Mouse (Mus musculus) gastrocnemius, postnatal 25 days (tissue): ENCODE measurements around the gene Ccdc141. TPM values are rescaled to one million over a fixed set of nuclear protein-coding genes. Genes with fewer than 3 reads are reported as not detected.
A peak's percentile ranks its signal among the peaks of the same experiment; 100 is the strongest.

Experiments
- DNase-seq: peaks from one replicate; pipeline ENCODE4 v3.0.0; 2022
- total RNA-seq, 2 experiments: library from RNA; stranded (reverse); gene quantifications; 1 replicate in 1 of 2; 2 replicates in 1 of 2; pipeline ENCODE4 v1.2.3; 2021

Ccdc141 gene
- total RNA-seq, 2 experiments from 2014 or later = 10.7 to 14.5 TPM

- peak; percentile 43 for DNase-seq
These were observed 3.9 kb upstream of the Ccdc141 start for GRCm38 (mm10) chr2:77174313-77174712.

- DNase-seq = no peak
These were observed 3.4 kb upstream of the Ccdc141 start for GRCm38 (mm10) chr2:77173821-77174220.

DNA sequence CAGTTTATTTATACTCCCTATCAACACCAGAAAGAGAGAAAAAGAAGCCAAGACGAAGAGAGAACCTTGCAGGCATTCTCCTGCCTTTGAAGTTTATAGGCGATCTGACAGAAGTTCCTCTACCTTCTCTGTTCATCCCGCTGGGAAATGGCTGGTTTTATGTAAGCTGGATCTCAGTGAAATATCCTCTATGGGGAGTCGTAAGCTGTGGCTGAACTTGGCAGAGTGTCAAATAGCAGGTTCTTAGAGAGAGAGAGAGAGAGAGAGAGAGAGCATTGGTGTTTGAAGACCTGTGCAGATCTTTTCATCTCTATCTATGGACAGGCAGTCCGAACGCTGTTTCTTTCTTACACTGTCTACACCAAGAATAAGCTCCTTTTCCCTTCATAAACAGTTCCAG, 2.9 kb upstream of the Ccdc141 start:
- DNase-seq = no peak

DNA sequence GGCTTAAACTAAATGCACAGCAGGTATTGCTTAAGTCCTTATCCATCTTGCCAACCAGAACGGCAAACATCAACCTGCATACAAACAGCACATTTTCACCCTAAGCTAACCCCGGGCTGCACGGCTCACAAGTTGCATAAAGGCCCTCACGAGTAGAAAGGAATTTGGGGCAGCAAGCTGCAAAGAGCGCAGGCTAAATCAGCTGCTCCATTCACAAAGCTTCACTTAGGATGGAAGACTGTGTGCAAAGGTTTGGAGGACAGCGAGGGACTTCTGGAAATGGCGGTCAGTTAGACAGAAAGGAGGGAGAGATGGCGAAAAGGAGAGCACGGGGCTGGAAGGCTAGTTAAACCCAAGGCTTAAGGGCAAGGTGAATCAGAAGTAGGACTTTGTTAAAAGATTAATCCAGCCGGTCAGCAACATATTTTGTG, 1.8 kb upstream of the Ccdc141 start:
- DNase-seq = no peak

DNA sequence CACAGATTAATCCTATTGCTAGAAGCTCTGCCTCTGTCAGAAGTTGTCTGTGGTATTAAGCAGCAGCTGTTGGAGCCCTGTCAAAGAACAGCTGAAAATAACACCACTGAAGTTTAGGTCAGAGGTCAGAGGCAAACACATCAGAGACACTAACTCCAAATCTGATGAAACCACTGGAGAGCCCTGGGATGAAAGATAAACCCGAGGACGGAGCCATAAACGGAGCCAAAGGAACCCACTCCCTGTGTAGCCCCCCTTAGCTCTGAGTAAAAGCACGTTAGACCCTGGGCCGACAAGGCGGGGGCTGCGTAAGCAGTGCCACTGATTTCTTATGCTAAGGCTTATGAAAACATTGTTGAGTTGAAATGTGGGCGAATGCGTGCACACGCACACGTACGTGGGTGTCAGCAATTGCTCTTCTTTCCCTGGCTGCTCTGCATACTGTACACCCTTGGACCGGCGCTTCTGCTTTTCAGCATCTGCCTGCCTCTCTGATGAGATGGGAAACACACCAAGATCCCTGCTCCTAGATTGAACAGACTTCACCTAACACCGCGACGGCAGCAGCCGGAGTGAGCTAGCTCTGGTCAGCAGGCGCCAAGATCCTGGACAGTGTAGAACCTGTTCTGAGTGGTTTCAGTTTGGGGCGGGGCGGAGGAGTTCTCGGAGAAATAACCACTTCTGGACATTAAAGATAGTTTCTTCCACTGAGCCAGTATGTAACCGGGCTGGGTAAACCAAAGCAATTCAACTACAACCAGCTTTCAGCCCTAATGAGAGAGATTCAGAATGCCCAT, 1.2 kb upstream of the Ccdc141 start:
- peak; percentile 28 for DNase-seq

DNA sequence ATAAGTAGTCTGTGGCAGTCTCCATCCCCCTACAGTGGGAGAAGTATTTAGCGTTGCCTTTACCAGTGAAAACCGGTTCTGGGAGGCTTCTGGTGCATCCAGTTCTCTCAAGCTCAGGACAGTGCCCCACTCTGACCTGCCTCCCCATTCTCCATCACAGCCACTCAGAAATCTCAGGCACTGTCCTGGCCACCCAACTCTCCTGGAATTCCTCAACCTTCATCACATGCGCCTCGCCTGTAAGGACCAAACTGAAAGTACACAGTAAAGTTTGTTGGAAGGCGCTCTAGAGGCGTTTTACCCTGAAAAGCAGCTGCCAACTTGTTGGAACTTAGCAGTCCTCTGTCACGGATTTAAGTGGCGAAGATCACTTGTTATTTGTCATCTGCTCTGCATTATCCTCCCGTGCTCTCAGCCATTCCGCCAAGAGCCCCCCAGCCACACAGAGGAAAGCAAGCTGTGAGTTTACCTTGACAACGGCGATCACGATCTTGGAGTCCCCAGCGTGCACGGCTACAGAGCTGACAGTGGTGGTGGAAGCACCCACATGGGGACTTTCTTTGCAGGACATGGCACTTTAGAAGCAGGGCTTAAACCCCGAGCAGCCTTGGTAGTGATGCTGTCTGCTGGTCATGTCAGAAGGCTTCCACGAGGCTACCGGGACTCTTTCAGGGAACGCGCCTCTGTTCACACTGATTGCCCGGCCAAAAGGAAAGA, 362 bp downstream of the Ccdc141 start:
- DNase-seq = peak; percentile 54

DNA sequence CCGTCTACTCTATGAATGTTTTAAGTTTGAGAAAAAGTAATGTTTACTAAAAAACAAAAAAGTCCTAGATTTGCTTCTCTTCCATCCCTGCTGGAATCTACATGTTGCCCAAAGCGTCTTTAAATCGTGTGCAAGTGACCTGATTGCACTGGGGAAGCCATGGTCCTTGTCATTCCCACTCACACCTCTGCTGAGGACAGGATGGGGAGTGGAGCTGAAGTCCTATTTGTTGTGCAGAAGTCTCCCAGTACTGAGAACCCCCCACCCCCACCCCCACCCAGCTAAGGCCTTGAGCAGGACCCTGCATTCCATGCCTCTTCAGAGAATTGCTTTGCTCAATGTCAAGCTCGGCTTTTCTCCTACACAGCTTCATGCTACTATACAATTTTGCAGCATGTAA, 1.2 kb downstream of the Ccdc141 start:
- no peak for DNase-seq

- no peak for DNase-seq
These were observed 1.7 kb downstream of the Ccdc141 start for GRCm38 (mm10) chr2:77168781-77169180.

DNA sequence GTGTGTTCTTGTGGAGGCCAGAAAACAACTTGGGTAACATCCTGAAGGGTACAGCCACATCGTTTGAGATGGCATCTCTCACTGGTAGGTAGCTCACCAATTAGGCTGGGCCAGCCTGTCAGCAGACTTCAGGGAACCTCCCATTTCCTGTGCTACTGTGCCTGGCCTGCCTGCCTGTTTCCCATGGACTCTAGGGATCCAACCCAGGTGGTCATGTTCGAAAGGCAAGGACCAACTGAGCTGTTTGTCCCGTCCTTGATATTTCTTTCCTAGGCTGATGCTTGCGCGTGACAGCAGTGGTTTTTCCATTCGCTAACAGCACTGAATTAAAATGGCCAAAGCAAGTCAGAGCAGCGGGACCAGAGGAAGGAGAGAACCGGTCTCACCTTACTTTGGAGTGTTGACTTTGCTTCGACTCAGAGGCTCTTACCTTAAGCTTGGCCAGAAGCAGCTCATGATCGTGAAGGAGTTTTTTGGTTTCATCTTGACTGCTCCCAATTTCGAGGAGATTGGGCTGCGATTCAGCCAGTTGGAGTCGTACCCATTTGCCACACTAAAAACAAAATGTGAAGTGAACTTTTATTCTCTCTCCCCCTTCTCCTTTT, 2.3 kb downstream of the Ccdc141 start:
- DNase-seq = no peak

DNA sequence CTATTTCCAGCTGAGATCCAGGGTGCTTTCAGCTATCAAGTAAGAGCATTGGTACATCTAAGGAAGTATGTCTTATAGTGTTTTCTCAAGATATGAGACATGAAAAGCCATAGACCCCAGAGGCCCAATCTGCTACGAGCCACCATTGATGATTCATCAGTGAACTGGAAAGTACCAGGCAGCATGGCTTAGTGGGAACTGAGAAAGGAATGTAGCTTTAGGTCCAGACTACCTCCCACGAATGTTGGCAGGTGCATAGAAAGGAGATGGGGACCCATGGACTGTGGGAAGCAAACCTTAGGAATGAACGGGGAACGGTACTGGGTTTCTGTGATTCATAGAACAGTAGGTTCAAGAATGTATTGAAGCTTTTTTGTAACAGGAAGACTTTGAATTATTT, 4.1 kb downstream of the Ccdc141 start:
- DNase-seq = no peak

GRCm38 (mm10) chr2:77164662-77165061, 5.8 kb downstream of the Ccdc141 start:
- DNase-seq = no peak

- DNase-seq = no peak
These were observed 7.1 kb downstream of the Ccdc141 start for GRCm38 (mm10) chr2:77163381-77163780.

DNA sequence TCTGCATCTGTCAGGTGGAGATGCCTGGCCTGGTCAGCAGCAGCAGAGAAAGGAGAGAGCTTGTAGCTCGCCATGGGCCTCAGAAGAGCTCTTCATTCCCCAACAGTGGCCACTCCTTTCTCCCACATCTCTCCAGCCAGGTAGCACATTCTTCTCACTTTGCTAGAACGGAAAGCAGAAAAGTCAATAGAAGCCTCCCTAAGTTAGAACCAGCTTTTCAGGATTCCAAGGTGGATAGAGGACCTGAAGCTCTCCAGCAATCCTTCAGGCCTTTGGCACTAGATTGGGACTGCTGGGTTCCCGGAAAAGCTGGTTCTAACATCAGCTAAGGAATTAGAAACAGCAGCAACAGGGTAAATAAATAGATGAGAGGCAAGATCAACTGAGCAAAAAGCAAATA, 8.3 kb downstream of the Ccdc141 start:
- DNase-seq = no peak

GRCm38 (mm10) chr2:77157546-77157945, 12.9 kb downstream of the Ccdc141 start:
- DNase-seq = no peak

DNA sequence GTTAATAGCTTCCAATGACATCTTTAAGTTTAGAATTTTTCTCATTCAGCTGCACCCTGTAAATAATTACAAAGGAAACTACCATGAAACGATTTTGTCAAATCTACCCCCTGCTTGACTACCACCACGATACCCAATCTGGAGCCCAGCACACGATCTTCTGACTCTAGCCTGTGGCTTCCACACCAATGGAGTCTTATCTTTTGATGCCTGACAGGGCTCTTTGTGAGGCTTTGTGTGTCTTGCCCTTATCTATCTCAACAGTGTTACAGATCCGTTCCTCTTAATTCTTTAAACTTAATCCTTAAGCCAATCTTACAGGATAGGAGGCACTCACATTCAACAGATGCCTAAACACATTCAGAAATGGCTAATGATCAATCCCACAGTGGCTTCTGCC, 16.4 kb downstream of the Ccdc141 start:
- DNase-seq = no peak

DNA sequence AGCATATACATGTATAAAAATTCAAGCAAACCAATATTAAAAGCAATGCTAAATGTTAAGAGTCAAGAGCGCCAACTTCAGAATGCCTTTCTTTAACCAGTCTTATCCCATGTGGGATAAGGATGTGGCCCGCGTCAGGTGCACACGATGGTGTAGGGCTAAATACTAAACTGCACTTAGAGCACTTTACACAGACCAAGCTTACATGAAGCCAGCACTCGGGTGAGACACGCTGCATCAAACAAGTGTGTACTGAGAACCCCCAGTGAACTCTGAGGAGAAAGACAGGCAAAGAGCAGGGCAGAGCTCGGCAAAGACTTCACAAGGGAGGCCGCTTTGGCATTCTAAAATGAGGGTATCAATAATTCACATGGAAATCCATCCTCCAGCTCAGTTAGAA, 19.2 kb downstream of the Ccdc141 start:
- no peak for DNase-seq

GRCm38 (mm10) chr2:77149576-77149975, 20.9 kb downstream of the Ccdc141 start:
- no peak for DNase-seq

GRCm38 (mm10) chr2:77148215-77148614, 22.2 kb downstream of the Ccdc141 start:
- DNase-seq = no peak

- no peak for DNase-seq
These were observed 23.5 kb downstream of the Ccdc141 start for GRCm38 (mm10) chr2:77146968-77147367.

DNA sequence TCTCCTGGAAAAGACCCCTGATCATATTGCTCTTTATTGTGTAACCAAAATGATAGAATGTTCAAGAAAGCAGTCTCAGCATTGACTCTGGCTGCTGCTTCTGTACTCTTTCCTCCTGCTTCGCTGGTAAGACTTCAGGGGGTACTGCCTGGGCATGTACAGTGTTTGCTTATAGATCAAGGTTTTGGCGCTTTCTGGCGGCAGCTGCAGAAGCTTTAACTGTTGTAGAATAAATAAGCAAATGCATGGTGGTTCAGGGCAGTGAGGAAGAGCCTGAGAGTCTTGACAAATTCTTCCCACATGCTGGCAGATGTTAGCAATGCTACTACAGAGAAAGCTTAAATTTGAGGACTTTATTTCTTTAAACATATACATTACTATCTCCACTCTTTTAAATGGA, 24.1 kb downstream of the Ccdc141 start:
- DNase-seq = no peak

DNA sequence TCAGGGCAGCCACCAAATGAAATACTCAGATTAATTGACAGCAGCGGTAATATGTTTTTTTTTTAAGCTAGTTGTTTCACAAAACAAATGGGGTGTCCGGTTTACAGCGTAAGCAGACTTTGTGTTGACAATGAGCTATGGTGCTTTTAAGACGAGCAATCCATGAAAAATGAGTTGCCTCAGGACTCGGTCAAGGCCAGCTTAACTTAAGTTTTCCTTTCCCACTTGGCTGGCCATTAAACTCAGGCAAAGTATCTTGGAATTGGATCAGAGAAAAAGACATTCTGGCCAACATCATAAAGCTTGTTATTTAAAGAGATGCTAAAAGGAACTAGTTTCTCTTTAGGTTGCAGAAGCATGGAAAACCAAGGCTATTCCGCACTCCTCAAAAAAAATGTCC, 26.9 kb downstream of the Ccdc141 start:
- DNase-seq = no peak

DNA sequence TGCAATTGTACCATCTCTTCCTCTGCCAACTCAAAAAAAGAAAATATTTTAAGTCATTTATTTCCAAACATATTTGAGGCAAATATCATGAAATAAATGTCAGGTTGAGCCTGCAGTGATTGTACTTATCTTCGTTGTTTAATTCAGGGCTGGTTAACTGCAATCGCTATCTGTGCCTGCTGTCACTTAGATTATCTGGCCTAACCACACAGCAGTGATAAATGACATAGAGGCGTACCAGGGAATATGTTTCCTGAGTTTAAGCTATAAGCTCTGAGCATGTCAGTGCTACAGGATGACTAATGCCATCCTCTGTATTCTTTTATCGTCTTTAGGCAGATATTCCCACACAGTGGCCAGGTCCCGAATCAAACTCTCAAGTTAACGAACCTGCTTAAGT, 31.6 kb downstream of the Ccdc141 start:
- no peak for DNase-seq

DNA sequence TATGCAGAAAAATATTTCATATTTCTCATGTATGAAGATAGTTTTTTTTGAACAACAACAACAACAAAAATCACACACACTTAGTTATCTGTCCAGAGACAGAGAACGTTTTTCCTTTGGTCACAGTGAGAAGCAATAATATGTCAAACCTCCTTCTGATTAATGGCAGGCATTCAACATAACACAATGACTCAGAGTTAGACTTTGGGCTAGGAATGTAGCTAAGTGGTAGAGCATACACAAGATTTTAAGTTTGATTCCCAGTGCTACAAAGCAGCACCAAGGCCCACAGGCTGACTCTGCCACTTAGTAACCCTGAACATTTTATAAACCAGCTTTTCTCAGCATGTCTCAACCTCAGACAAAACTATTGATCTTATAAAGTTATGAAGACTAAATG, 35.5 kb downstream of the Ccdc141 start:
- no peak for DNase-seq
